Mouse (Mus musculus) lung, embryonic 16.5 days (tissue): ENCODE measurements around the gene Gnaz. TPM values are rescaled to one million over a fixed set of nuclear protein-coding genes. Genes with fewer than 3 reads are reported as not detected.

Experiments used
- ATAC-seq: fragments of 200-750 bp; cut with Nextera tagmentation; 2 replicates; pipeline ENCODE4 v1.8.0; 2017; ENCODE audit warnings: low read depth, mild to moderate bottlenecking, moderate library complexity
- H3K27ac ChIP-seq: fragments of 300-500 bp; sonication (generic); 2 replicates; pipeline ENCODE4 v1.5.1; 2014; ENCODE audit warnings: mild to moderate bottlenecking, control low read depth, low read length
- H3K27me3 ChIP-seq: fragments of 300-500 bp; sonication (generic); 2 replicates; pipeline ENCODE4 v1.6.1; 2014; ENCODE audit warnings: low read depth, low read length, mixed read lengths; ENCODE audit not compliant: control insufficient read depth, insufficient read depth
- H3K36me3 ChIP-seq: fragments of 300-500 bp; sonication (generic); 2 replicates; pipeline ENCODE4 v1.6.1; 2014; ENCODE audit warnings: low read length; ENCODE audit not compliant: control insufficient read depth, insufficient read depth
- H3K4me1 ChIP-seq: fragments of 300-500 bp; sonication (generic); replicated peaks from 2 replicates; pipeline ENCODE4 v1.6.1; 2014; ENCODE audit warnings: low read length, mixed read lengths; ENCODE audit not compliant: control insufficient read depth, insufficient read depth
- H3K4me2 ChIP-seq: fragments of 300-500 bp; sonication (generic); 2 replicates; pipeline ENCODE4 v1.6.1; 2014; ENCODE audit warnings: low read depth, low read length, control low read depth
- H3K4me3 ChIP-seq: fragments of 300-500 bp; sonication (generic); 2 replicates; pipeline ENCODE4 v1.5.1; 2014; ENCODE audit warnings: mild to moderate bottlenecking, low read length, control low read depth
- H3K9ac ChIP-seq: fragments of 300-500 bp; sonication (generic); 2 replicates; pipeline ENCODE4 v1.6.1; 2014; ENCODE audit warnings: low read length, control low read depth
- H3K9me3 ChIP-seq: fragments of 300-500 bp; sonication (generic); 2 replicates; pipeline ENCODE4 v1.6.1; 2016; ENCODE audit warnings: low read length; ENCODE audit not compliant: control insufficient read depth
- WGBS: fragments of 180-500 bp; shearing (Covaris S2); extraction: QIAGEN DNeasy Blood & Tissue Kit; methylation state at CpG from one replicate; pipeline ENCODE4 v1.1.7; 2014; 5-methylcytosine and 5-hydroxymethylcytosine counted together
- polyA plus RNA-seq: library from polyadenylated mRNA; unstranded; fragments of >200 nt; fragmentation: Nextera tagmentation; extraction: Ambion mirVana; gene quantifications from 2 replicates; pipeline ENCODE4 v1.2.1, GENCODE M21; 2015

Gnaz gene
- polyA plus RNA-seq, 1 experiment from 2014 or later = 2.1 TPM

- no peak overlapping the region for H3K4me2 ChIP-seq
- H3K4me1 ChIP-seq = no peaks in the 10 kb centered on the region
- no peaks in the 10 kb centered on the region for H3K9me3 ChIP-seq
- H3K9ac ChIP-seq = no peak overlapping the region
- no peak overlapping the region for H3K27ac ChIP-seq
- no peaks in the 10 kb centered on the region for H3K27me3 ChIP-seq
- no peaks in the 10 kb centered on the region for H3K36me3 ChIP-seq
- 94% methylated on average over 1 of the region's 1 CpGs for WGBS
- no peak for ATAC-seq
- H3K4me3 ChIP-seq = no peak overlapping the region
Observed at GRCm38 (mm10) chr10:74940795-74941194, 26.2 kb upstream of the Gnaz start.

- H3K9me3 ChIP-seq = no peaks in the 10 kb centered on the region
- H3K4me1 ChIP-seq = no peaks in the 10 kb centered on the region
- H3K27me3 ChIP-seq = no peaks in the 10 kb centered on the region
- no peak overlapping the region for H3K27ac ChIP-seq
- H3K4me3 ChIP-seq = no peak overlapping the region
- H3K36me3 ChIP-seq = no peaks in the 10 kb centered on the region
- WGBS = 49% methylated on average over 9 of the region's 9 CpGs
- H3K4me2 ChIP-seq = no peak overlapping the region
- H3K9ac ChIP-seq = no peak overlapping the region
- no peak for ATAC-seq
Observed at GRCm38 (mm10) chr10:74952830-74953443, 14.0 kb upstream of the Gnaz start.

- no peaks in the 10 kb centered on the region for H3K36me3 ChIP-seq
- H3K9me3 ChIP-seq = no peaks in the 10 kb centered on the region
- no peak for ATAC-seq
- no peak overlapping the region for H3K4me3 ChIP-seq
- H3K9ac ChIP-seq = no peak overlapping the region
- H3K27ac ChIP-seq = no peak overlapping the region
- peaks cover 3% of the 10 kb centered on the region; the same call in 1 of the 2 replicates for H3K27me3 ChIP-seq
- no peak overlapping the region for H3K4me2 ChIP-seq
- 65% methylated on average over 1 of the region's 1 CpGs for WGBS
- H3K4me1 ChIP-seq = peaks cover 6% of the 10 kb centered on the region; the same call in 1 of the 2 replicates
Observed at GRCm38 (mm10) chr10:74964380-74964779, 2.6 kb upstream of the Gnaz start.

- Histone ChIP-seq H3K27ac (no peak overlapping the region), H3K4me1 (peaks cover 6% of the 10 kb centered on the region; the same call in 1 of the 2 replicates), H3K4me2 (peak overlapping the region; percentile 99), H3K9me3 (no peaks in the 10 kb centered on the region), H3K27me3 (peaks cover 3% of the 10 kb centered on the region; the same call in 1 of the 2 replicates), H3K36me3 (no peaks in the 10 kb centered on the region), H3K9ac (peak overlapping the region; percentile 60), H3K4me3 (peak overlapping the region; percentile 67)
- 5% methylated on average over 25 of the region's 25 CpGs for WGBS
- peak; percentile 3 for ATAC-seq
Observed at GRCm38 (mm10) chr10:74967651-74968267, 782 bp downstream of the Gnaz start.

GRCm38 (mm10) chr10:74969266-74969665 is 2.3 kb downstream of the Gnaz start:
- Histone ChIP-seq H3K36me3 (no peaks in the 10 kb centered on the region), H3K9ac (no peak overlapping the region), H3K4me2 (no peak overlapping the region), H3K4me3 (no peak overlapping the region), H3K27me3 (peaks cover 3% of the 10 kb centered on the region; the same call in 1 of the 2 replicates), H3K27ac (no peak overlapping the region), H3K4me1 (peaks cover 6% of the 10 kb centered on the region; the same call in 1 of the 2 replicates), H3K9me3 (no peaks in the 10 kb centered on the region)
- 89% methylated on average over 2 of the region's 2 CpGs for WGBS
- ATAC-seq = no peak

GRCm38 (mm10) chr10:74973026-74973425 is 6.0 kb downstream of the Gnaz start:
- 60% methylated on average over 6 of the region's 6 CpGs for WGBS
- Histone ChIP-seq H3K27me3 (peaks cover 3% of the 10 kb centered on the region; the same call in 1 of the 2 replicates), H3K9me3 (no peaks in the 10 kb centered on the region), H3K4me1 (no peaks in the 10 kb centered on the region; the same call in 1 of the 2 replicates), H3K27ac (no peak overlapping the region), H3K9ac (no peak overlapping the region), H3K36me3 (no peaks in the 10 kb centered on the region), H3K4me3 (no peak overlapping the region), H3K4me2 (no peak overlapping the region)
- no peak for ATAC-seq

GRCm38 (mm10) chr10:74975626-74976025 is 8.6 kb downstream of the Gnaz start:
- ATAC-seq = no peak
- WGBS = 41% methylated on average over 7 of the region's 7 CpGs
- Histone ChIP-seq H3K27ac (no peak overlapping the region), H3K4me2 (no peak overlapping the region), H3K4me1 (no peaks in the 10 kb centered on the region), H3K9ac (no peak overlapping the region), H3K4me3 (no peak overlapping the region), H3K36me3 (no peaks in the 10 kb centered on the region), H3K27me3 (no peaks in the 10 kb centered on the region), H3K9me3 (no peaks in the 10 kb centered on the region)

GRCm38 (mm10) chr10:74976429-74976828 is 9.5 kb downstream of the Gnaz start:
- ATAC-seq = no peak
- H3K9me3 ChIP-seq = no peaks in the 10 kb centered on the region
- no peak overlapping the region for H3K4me2 ChIP-seq
- H3K9ac ChIP-seq = no peak overlapping the region
- no peaks in the 10 kb centered on the region for H3K4me1 ChIP-seq
- no peaks in the 10 kb centered on the region for H3K27me3 ChIP-seq
- no peak overlapping the region for H3K4me3 ChIP-seq
- H3K36me3 ChIP-seq = no peaks in the 10 kb centered on the region
- no peak overlapping the region for H3K27ac ChIP-seq
- WGBS = 43% methylated on average over 7 of the region's 7 CpGs

GRCm38 (mm10) chr10:74978056-74978455 is 11.1 kb downstream of the Gnaz start:
- H3K4me2 ChIP-seq = no peak overlapping the region
- no peak overlapping the region for H3K27ac ChIP-seq
- H3K4me1 ChIP-seq = no peaks in the 10 kb centered on the region
- WGBS = 66% methylated on average over 4 of the region's 4 CpGs
- H3K36me3 ChIP-seq = no peaks in the 10 kb centered on the region
- no peak for ATAC-seq
- no peak overlapping the region for H3K9ac ChIP-seq
- H3K27me3 ChIP-seq = no peaks in the 10 kb centered on the region
- no peaks in the 10 kb centered on the region for H3K9me3 ChIP-seq
- no peak overlapping the region for H3K4me3 ChIP-seq
